Mouse (Mus musculus): ENCODE results near the gene Txnip.

Gene Txnip

DNA sequence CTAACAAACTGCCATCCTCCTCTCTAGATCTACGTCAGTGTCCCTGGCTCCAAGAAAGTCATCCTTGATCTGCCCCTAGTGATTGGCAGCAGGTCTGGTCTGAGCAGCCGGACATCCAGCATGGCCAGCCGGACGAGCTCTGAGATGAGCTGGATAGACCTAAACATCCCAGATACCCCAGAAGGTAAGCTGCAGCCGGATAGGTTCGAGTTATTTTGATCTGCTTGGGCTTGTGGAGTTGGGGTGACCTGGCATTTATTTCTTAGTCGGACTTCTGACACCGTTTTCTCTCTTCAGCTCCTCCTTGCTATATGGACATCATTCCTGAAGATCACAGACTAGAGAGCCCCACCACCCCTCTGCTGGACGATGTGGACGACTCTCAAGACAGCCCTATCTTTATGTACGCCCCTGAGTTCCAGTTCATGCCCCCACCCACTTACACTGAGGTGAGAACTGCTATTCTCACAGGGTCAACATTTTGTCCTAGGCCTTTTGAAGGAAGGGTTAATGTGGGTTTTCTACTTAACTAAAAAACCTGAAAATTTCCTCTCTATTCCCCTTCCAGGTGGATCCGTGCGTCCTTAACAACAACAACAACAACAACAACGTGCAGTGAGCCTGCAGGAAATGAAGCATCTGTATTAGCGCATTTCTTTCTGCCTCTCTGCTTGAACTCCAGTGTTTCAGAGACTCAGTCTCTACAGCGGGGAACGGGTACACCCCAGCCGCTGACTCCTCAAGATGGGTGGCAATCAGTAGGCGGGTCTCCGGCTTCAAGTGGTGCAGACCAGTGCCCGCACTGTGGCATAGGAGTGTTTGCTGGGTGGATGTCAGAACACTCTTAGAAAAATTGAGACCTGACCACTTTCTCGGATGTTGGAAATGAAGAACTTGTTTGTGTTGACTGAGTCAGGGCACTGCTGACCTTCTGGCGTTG lies 2.4 kb downstream of the Txnip start:
- no peak for TF ChIP-seq GATA4 (IDR thresholded peaks at IDR 0.05; ENCODE audit: insufficient replicate concordance, low read length)

GRCm38 (mm10) chr3:96560881-96561668 lies 3.3 kb downstream of the Txnip start:
- no peak for TF ChIP-seq GATA4 (IDR thresholded peaks at IDR 0.05; ENCODE audit: insufficient replicate concordance, low read length)

GRCm38 (mm10) chr3:96561946-96562681 lies 4.4 kb downstream of the Txnip start:
- TF ChIP-seq GATA4 (IDR thresholded peaks at IDR 0.05; ENCODE audit: insufficient replicate concordance, low read length), result no peak

- TF ChIP-seq GATA4 (IDR thresholded peaks at IDR 0.05; ENCODE audit: insufficient replicate concordance, low read length), result no peak
Observed at GRCm38 (mm10) chr3:96563267-96563666, 5.5 kb downstream of the Txnip start.

- no peak for TF ChIP-seq GATA4 (IDR thresholded peaks at IDR 0.05; ENCODE audit: insufficient replicate concordance, low read length)
Observed at GRCm38 (mm10) chr3:96563911-96564632, 6.3 kb downstream of the Txnip start.

DNA sequence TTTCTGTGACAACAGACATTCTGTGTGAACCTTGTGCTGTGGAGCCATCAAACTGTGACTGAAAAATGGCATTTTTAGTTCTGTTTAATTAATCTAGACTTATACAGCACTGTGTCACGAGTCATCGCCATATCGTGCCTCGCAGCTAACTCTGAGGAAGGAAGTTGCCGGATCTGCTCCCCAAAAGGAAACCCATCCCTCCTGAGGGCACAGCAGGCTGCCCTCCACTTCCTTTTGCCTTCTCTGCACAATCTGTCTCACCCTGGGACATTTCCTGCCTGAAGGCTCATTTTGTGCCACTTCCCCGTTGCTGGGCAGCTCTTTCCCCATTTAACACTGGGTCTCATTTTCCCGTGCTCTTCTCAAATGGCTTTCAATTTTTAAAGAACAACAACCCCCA lies 6.9 kb downstream of the Txnip start:
- peak; percentile 90; the same call in 1 of the 2 replicates for TF ChIP-seq GATA4 (IDR thresholded peaks at IDR 0.05; ENCODE audit: insufficient replicate concordance, low read length)

- no peak for TF ChIP-seq GATA4 (IDR thresholded peaks at IDR 0.05; ENCODE audit: insufficient replicate concordance, low read length)
Observed at GRCm38 (mm10) chr3:96565105-96565504, 7.3 kb downstream of the Txnip start.

GRCm38 (mm10) chr3:96566661-96567450 lies 9.1 kb downstream of the Txnip start:
- TF ChIP-seq GATA4 (IDR thresholded peaks at IDR 0.05; ENCODE audit: insufficient replicate concordance, low read length), result no peak

DNA sequence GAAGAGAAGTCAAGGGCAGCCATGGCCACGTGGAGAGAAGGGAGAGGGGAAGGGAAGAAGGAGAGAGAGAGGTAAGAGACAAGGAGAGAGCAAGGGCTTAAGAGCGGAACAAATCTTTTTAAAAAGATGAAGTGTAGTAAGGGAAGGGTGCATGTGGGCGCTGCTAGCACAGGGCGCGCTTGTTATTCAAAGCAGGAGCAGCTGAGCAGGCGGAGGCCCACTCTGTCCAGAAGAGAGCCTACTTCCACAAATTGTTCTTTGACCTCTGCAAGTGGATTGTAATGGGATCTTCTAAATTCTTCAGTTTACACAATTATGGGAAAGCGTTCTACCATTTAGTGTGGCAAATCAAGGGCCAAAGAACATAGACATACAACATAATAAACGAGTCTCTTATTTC lies 10.8 kb downstream of the Txnip start:
- no peak for TF ChIP-seq GATA4 (IDR thresholded peaks at IDR 0.05; ENCODE audit: insufficient replicate concordance, low read length)

DNA sequence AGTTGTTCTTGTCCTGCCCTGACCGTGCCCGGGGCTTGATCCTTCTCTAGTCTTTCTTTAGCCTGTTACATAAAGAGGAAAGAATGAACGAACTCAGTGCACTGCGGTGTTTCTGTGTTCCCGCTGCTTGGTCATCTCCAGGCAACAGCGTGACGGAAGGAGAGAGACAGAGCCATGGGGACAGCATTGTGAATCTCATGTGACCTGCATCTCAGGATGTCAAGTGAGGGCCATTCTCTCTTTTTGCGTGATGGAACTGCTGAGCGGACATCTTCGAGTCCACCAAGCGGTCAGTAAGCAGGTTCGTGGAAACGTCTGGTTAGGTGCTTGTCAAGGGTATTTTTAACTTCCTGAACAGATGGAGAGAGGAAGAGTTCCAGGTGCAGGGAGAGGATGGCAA lies 11.7 kb downstream of the Txnip start:
- TF ChIP-seq GATA4 (IDR thresholded peaks at IDR 0.05; ENCODE audit: insufficient replicate concordance, low read length), result no peak

DNA sequence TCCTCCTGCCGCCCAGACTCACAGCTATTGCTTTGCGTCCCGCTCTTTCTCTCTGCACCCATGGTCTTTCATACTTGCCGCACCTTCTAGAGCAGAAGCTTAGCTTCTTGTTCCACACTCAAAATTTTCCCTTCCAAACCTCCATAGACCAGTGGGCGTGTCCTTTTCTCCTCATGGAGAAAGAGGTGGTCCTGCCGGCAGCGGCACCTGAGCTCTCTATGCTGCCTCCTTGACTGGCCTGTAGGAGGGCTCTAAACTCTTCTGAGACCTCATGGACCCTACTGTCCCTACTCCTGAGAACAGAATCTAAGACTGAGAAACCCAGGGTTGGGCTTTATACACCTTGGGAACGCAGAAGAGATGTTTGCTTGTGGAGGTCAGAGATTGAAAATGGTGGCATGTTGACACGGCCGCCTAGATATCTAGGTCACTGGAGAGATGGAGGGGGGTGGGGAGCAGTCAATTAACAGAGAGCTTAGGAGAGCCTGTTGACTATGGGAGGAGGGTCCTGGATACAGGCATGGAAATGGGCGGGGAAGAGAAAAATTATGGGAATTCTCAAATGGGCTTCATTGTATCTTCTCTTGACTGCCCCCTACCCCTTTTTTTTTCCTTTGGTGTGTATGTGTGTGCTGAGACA lies 12.3 kb downstream of the Txnip start:
- TF ChIP-seq GATA4 (IDR thresholded peaks at IDR 0.05; ENCODE audit: insufficient replicate concordance, low read length), result no peak

DNA sequence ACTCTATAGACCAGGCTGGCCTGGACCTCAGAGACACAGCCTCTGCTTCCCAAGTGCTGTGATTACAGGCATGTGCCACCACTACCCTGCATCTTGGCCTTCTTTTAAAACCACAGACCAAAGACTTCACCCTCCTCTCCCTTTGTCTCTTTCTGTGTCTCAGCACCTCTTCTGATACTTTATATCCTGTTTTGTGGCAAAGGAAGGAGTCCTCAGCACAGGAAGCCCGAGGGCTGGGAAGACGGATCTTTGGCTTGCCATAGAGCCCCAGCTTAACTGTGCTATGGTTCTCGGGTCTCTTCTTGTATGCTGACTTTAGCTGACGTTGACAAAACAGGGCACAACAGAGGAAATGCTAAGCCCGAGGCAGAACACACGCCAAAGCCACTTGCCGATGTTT lies 12.9 kb downstream of the Txnip start:
- TF ChIP-seq GATA4 (IDR thresholded peaks at IDR 0.05; ENCODE audit: insufficient replicate concordance, low read length), result peak; percentile 66; the same call in 1 of the 2 replicates

GRCm38 (mm10) chr3:96571336-96571735 lies 13.6 kb downstream of the Txnip start:
- TF ChIP-seq GATA4 (IDR thresholded peaks at IDR 0.05; ENCODE audit: insufficient replicate concordance, low read length), result no peak
